Mouse (Mus musculus) kidney, adult 2 months (tissue): ENCODE results near the gene Gltp.

ENCODE experiments used
- CTCF ChIP-seq: fragments of 200-500 bp; conservative IDR thresholded peaks from 2 replicates; pipeline ENCODE4 v1.5.1; 2011; ENCODE audit warnings: low read depth, mild to moderate bottlenecking, control low read depth, low read length, moderate library complexity, mixed read lengths; ENCODE audit not compliant: insufficient read depth, insufficient read length
- POLR2A ChIP-seq: fragments of 200-500 bp; IDR thresholded peaks from one replicate; pipeline ENCODE4 v1.6.1; 2011; ENCODE audit warnings: low read depth, low read length, control low read depth

- TF ChIP-seq CTCF (peak; percentile 44), POLR2A (no peak)
Measured at GRCm38 (mm10) chr5:114731498-114731897, 40.7 kb upstream of the Gltp start.
